Mouse (Mus musculus) urinary bladder, postnatal 4 days (tissue): ENCODE data around the gene Recql.
A peak's percentile ranks its signal among the peaks of the same experiment; 100 is the strongest.
"Not testable (repeated sequence)": the region's sequence is repeated elsewhere in the genome, so short reads cannot be mapped to it uniquely, and the experiment has no call there.

Source experiments
- DNase-seq, 2 experiments: peaks; one replicate each; pipeline ENCODE4 v3.0.0; 2021 to 2022; ENCODE audit warnings: low spot score in 2 of 2

The Recql gene

GRCm38 (mm10) chr6:142365742-142366472 is 21.0 kb downstream of the Recql start:
- DNase-seq: no peak

- no peak for DNase-seq
These were observed 23.8 kb downstream of the Recql start for GRCm38 (mm10) chr6:142363019-142363576.

- DNase-seq: no peak
These were observed 24.9 kb downstream of the Recql start for GRCm38 (mm10) chr6:142362036-142362435.

- no peak for DNase-seq
These were observed 29.8 kb downstream of the Recql start for GRCm38 (mm10) chr6:142357106-142357505.

GRCm38 (mm10) chr6:142352099-142352498 is 34.8 kb downstream of the Recql start:
- not testable (repeated sequence) for DNase-seq

GRCm38 (mm10) chr6:142347431-142348385 is 39.2 kb downstream of the Recql start:
- no peak for DNase-seq

GRCm38 (mm10) chr6:142346181-142347110 is 40.4 kb downstream of the Recql start:
- no peak for DNase-seq

- DNase-seq: peak; percentile 75 to 81
These were observed 41.3 kb downstream of the Recql start, which contains the start of gene Pyroxd1 for GRCm38 (mm10) chr6:142345440-142346038. Gene Pyroxd1 (plus strand): TSS chr6:142345654.

GRCm38 (mm10) chr6:142343561-142343960 is 43.3 kb downstream of the Recql start:
- no peak for DNase-seq

GRCm38 (mm10) chr6:142339576-142339975 is 47.3 kb downstream of the Recql start:
- no peak for DNase-seq

GRCm38 (mm10) chr6:142338961-142339360 is 47.9 kb downstream of the Recql start:
- DNase-seq: no peak

- no peak for DNase-seq
These were observed 57.7 kb downstream of the Recql start for GRCm38 (mm10) chr6:142329201-142329600.

- DNase-seq: no peak
These were observed 60.3 kb downstream of the Recql start for GRCm38 (mm10) chr6:142326598-142326997.

GRCm38 (mm10) chr6:142322881-142323280 is 64.0 kb downstream of the Recql start, which contains the start of gene Slco1a5:
Gene Slco1a5 (minus strand): TSS chr6:142322981.
- DNase-seq: no peak

GRCm38 (mm10) chr6:142317106-142317505 is 69.8 kb downstream of the Recql start:
- DNase-seq: no peak

GRCm38 (mm10) chr6:142314285-142314684 is 72.6 kb downstream of the Recql start:
- DNase-seq: peak in 1 of 2 experiments; percentile 55

- no peak for DNase-seq
These were observed 81.8 kb downstream of the Recql start for GRCm38 (mm10) chr6:142305076-142305475.
